Mouse (Mus musculus): ENCODE results near the gene Atxn2.
A peak's percentile ranks its signal among the peaks of the same experiment; 100 is the strongest.

Atxn2 gene

GRCm38 (mm10) chr5:121762949-121763348 is 51.8 kb downstream of the Atxn2 start:
- no peak for DNase-seq (ENCODE audit: low spot score in 2 of 2)

- no peak for DNase-seq (ENCODE audit: low spot score in 2 of 2)
Observed at GRCm38 (mm10) chr5:121765020-121765419, 53.9 kb downstream of the Atxn2 start.

DNA sequence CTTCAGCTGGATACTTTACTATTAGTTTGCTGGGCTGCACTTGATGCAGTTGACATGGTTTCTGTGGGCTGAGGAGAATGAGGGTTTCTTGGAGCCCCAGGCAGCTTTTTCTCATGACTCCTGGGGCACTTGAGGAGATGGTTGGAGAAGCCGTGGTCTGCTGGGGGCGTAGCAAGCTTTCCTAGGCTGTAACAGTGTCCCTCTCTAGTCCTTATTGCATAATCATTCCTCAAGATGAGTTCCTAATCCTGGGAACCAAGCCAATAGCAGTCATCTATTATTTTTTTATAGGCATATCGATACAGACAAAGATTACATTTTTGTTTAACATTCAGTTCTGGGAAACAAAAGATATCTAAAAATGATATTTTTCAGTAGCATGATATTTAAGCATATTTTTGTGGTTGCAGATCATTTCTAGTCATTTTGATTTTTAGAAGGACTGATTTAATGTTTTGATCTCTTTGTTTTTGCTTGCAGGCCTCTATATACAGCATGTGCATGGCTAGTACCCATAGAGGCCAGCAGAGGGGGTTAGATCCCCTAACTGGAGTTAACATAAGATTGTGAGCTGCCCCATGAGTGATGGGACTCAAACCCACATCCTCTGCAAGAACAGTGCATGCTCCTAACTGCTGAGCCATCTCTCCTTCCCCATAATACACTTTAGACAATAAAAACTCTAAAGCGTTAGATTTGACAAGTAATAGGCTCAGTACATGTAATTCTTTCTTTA is 55.1 kb downstream of the Atxn2 start:
- no peak for DNase-seq (ENCODE audit: low spot score in 2 of 2)

DNA sequence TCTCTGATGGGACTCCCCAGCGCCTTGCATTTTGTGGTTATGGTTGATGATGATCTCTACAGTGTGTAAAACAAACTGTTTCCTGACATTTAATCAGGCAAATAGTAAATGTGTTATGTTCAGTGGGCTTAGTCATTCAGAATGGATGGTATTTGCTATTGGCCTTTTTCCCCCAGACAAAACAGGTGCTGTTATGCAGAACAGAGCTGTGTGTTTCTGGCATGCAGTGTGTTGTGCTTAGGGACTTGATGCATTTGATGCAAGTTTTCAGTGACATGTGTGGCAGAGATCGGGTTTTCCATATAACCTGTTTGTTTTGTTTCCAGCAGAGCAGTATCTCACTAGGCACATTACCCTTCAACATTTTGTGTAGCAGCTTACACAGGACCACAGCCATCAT is 56.4 kb downstream of the Atxn2 start:
- no peak for DNase-seq (ENCODE audit: low spot score in 2 of 2)

DNA sequence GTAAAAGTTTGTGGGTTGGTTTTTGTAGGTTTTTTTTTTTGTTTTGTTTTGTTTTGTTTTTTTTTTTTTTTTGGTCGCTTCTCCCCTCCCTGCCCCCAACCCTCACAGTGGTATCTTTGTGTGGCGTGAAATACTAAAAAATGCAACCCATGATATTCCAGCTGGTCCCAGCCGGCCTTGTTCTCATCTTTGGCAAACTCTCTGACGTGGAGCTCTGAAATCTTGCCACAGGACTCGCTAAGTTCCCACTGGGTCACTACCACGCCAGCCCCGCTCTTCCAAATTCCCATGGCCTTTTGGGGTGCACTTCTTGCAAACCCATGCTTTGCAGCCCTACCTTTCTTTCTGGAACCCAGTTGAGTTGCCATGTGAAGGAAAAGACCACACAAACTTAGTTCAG is 58.7 kb downstream of the Atxn2 start:
- DNase-seq (ENCODE audit: low spot score in 2 of 2) = no peak

- DNase-seq (ENCODE audit: low spot score in 2 of 2) = no peak
Observed at GRCm38 (mm10) chr5:121771611-121772010, 60.5 kb downstream of the Atxn2 start.

- no peak for DNase-seq (ENCODE audit: low spot score in 2 of 2)
Observed at GRCm38 (mm10) chr5:121778485-121779119, 67.5 kb downstream of the Atxn2 start.

GRCm38 (mm10) chr5:121780180-121780579 is 69.0 kb downstream of the Atxn2 start:
- no peak for DNase-seq (ENCODE audit: low spot score in 2 of 2)

DNA sequence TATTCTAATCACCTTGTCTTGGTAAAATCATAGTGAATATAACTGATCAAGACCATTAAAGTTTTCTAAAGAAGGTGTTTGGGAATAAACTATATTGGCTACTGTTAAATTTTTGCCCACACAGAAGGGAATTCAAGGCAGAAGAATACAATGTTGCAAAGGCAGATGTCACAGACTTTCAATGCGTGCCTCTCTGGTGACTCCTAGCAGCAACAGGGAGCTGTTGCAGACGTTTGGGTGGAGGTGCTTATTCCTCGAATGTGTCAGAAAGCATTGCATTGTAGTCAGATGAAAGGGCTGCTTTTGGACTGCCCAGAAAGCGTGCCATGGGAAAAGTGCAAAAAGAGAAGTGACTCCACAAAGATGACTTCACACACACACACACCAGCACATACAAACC is 71.3 kb downstream of the Atxn2 start:
- no peak for DNase-seq (ENCODE audit: low spot score in 2 of 2)

- DNase-seq (ENCODE audit: low spot score in 2 of 2) = peak in 1 of 2 experiments; percentile 36
Observed at GRCm38 (mm10) chr5:121783862-121784500, 72.8 kb downstream of the Atxn2 start.

- no peak for DNase-seq (ENCODE audit: low spot score in 2 of 2)
Observed at GRCm38 (mm10) chr5:121791026-121791425, 79.9 kb downstream of the Atxn2 start.

GRCm38 (mm10) chr5:121795800-121796199 is 84.7 kb downstream of the Atxn2 start:
- no peak for DNase-seq (ENCODE audit: low spot score in 2 of 2)

DNA sequence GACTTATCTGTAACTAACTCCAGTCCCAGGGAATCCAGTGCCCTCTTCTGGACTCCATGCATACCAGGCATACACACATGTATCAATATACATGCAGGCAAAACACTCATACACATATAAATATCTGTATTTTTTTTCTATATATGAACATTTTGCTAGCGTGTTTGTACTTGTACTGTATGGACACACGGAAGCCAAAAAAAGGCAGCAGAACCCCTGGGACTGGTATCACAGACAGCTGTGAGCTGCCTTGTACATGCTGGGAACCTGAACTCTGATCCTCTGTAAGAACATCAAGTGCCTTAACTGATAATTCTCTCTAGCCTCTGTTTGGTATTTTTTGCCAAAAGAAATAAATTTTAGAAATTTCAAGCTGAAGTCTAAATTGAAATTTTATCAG is 87.3 kb downstream of the Atxn2 start:
- no peak for DNase-seq (ENCODE audit: low spot score in 2 of 2)

- DNase-seq (ENCODE audit: low spot score in 2 of 2) = no peak
Observed at GRCm38 (mm10) chr5:121807186-121807585, 96.0 kb downstream of the Atxn2 start.

GRCm38 (mm10) chr5:121808202-121808601 is 97.1 kb downstream of the Atxn2 start:
- no peak for DNase-seq (ENCODE audit: low spot score in 2 of 2)

DNA sequence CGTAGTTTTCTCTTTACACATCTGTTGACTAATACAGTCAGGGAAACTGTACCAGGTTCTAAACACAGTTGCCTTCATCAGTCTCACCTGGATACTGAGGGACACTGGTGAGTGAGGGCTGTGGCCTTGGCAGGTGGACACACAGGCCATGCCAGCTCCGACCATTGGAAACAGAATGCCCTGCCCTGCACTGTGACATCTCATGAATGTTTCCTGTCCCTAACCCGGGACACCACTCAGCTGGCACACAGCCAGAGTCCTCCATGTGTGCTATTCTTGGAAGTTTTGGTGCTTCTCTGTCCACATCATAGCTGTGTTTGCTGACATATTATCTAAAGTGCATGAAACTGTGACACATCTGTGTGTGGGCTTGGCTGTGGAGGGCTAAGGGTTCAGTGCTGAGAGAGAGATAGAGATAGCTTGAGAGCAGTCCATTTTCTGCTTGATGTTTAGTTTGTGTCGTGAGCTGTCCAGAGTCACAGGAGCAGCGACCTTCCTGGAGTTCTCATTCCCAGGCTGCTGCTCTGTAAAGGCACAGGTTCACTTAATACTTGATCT is 98.6 kb downstream of the Atxn2 start:
- DNase-seq (ENCODE audit: low spot score in 2 of 2) = no peak

GRCm38 (mm10) chr5:121810331-121811151 is 99.4 kb downstream of the Atxn2 start:
- no peak for DNase-seq (ENCODE audit: low spot score in 2 of 2)

- no peak for DNase-seq (ENCODE audit: low spot score in 2 of 2)
Observed at GRCm38 (mm10) chr5:121811485-121811931, 100.4 kb downstream of the Atxn2 start.

DNA sequence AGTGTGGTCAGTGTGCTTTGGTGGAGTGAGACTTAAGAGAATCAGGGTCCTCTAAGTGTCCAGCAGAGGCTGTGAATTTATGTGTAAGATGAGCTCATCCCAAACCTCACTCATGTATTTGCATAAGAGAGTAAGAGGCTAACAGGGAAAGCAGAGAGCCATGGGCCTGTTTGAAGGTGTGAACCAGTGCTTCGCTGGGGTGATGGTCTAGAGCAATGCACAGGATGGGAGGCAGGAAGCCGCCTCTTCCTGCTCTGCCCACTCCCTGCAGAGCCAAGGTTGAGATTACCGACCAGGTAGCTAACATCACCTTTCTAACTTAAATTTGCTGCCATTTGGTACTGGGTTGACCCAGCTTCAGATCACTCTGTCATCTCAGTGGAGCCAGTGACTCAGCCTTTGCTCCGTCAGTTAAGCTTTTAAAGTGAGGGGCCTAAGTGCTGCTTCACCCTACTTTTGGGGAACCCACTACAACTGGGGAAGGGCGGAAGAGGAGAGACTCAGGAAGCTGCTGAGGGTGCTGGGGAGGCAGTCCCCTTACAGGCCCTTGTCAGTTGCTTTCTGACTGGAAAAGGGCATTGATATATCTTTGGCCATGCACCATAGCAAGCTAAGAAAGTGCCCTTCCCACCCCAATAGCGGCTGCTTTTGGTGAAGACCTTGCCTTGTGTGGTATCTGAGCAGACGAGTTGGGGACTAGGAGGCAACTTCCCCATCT is 101.5 kb downstream of the Atxn2 start:
- DNase-seq (ENCODE audit: low spot score in 2 of 2) = no peak

DNA sequence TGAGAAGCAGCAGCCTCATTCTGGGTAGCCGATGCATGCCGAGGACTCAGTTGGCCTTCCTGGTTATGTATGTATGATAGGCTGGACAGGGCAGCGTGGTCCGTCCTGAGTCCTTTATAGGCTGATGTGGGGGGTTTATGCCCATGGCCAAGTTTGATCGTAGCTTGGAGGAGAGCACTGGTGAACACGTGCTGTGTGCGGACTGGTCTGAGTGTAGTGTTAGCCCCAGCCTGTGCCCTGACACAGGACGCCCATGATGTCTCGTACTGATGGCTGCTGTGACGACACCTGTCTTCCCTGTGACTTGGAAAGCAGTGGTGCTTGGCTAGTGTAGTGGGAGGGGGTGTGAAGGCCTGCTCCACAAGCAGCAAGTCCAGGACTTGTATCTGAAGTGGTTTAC is 102.6 kb downstream of the Atxn2 start:
- DNase-seq (ENCODE audit: low spot score in 2 of 2) = no peak

DNA sequence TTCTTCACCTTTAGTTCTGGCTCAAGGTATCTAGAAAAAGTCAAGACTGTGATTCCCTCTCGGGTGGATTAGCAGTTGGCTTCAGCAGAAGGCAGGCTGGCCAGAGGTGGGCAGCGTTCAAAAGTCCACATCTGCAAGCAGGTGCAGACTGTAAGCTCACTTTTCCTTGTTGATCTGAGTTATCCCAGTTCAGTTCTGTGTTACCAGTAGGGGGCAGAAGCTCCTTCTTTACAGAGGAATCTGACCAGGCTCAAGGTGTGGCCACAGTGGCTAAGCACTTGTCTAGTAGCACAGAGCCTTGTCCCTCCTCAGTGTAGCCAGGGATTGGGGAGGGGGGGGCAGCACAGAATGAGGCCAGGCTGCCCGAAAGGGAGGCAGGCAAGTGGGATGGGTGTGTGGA is 103.9 kb downstream of the Atxn2 start:
- no peak for DNase-seq (ENCODE audit: low spot score in 2 of 2)
